Mouse (Mus musculus) stomach, embryonic 15.5 days (tissue): ENCODE results near the gene Prkag2. TPM values are rescaled to one million over a fixed set of nuclear protein-coding genes. Genes with fewer than 3 reads are reported as not detected.
"Not testable (repeated sequence)": the region's sequence is repeated elsewhere in the genome, so short reads cannot be mapped to it uniquely, and the experiment has no call there.

ENCODE experiments used
- ATAC-seq: fragments of 200-750 bp; cut with Nextera tagmentation; 2 replicates; pipeline ENCODE4 v1.8.0; 2017; ENCODE audit warnings: low read depth, moderate number of reproducible peaks, moderate TSS enrichment; ENCODE audit not compliant: insufficient read depth, low FRiP score
- H3K27ac ChIP-seq: fragments of 300-500 bp; sonication (generic); 2 replicates; pipeline ENCODE4 v1.5.1; 2015; ENCODE audit warnings: mild to moderate bottlenecking, inconsistent platforms
- H3K27me3 ChIP-seq: fragments of 300-500 bp; sonication (generic); replicated peaks from 2 replicates; pipeline ENCODE4 v1.6.1; 2015; ENCODE audit warnings: inconsistent platforms
- H3K36me3 ChIP-seq: fragments of 300-500 bp; sonication (generic); 2 replicates; pipeline ENCODE4 v1.6.1; 2015; ENCODE audit warnings: inconsistent platforms
- H3K4me1 ChIP-seq: fragments of 300-500 bp; sonication (generic); 2 replicates; pipeline ENCODE4 v1.6.1; 2015; ENCODE audit warnings: inconsistent platforms
- H3K4me2 ChIP-seq: fragments of 300-500 bp; sonication (generic); 2 replicates; pipeline ENCODE4 v1.6.1; 2015; ENCODE audit warnings: mild to moderate bottlenecking, inconsistent platforms
- H3K4me3 ChIP-seq: fragments of 300-500 bp; sonication (generic); replicated peaks from 2 replicates; pipeline ENCODE4 v1.5.1; 2015; ENCODE audit warnings: inconsistent platforms
- H3K9ac ChIP-seq: fragments of 300-500 bp; sonication (generic); 2 replicates; pipeline ENCODE4 v1.6.1; 2015; ENCODE audit warnings: inconsistent platforms
- H3K9me3 ChIP-seq: fragments of 300-500 bp; sonication (generic); 2 replicates; pipeline ENCODE4 v1.6.1; 2016; ENCODE audit warnings: inconsistent platforms
- WGBS: fragments of 180-500 bp; shearing (Covaris S2); methylation state at CpG from one replicate; pipeline ENCODE4 v1.1.7; 2015; 5-methylcytosine and 5-hydroxymethylcytosine counted together
- polyA plus RNA-seq: library from polyadenylated mRNA; unstranded; fragments of >200 nt; fragmentation: Nextera tagmentation; extraction: Ambion mirVana; gene quantifications from 2 replicates; pipeline ENCODE4 v1.2.1, GENCODE M21; 2015

Prkag2 gene
- polyA plus RNA-seq, 1 experiment from 2014 or later: 41.3 TPM

GRCm38 (mm10) chr5:25085170-25085569 is 15.3 kb downstream of the Prkag2 start:
- Histone ChIP-seq H3K4me3 (no peak overlapping the region), H3K36me3 (no peaks in the 10 kb centered on the region), H3K27ac (no peak overlapping the region), H3K27me3 (no peaks in the 10 kb centered on the region), H3K9me3 (no peaks in the 10 kb centered on the region), H3K4me1 (0 out of 2 replicates have a peak, but pooled peaks cover 4% of the 10 kb centered on the region), H3K9ac (no peak overlapping the region), H3K4me2 (no peak overlapping the region)
- ATAC-seq: no peak
- 82% methylated on average over 10 of the region's 10 CpGs for WGBS

- no peaks in the 10 kb centered on the region for H3K9me3 ChIP-seq
- H3K4me1 ChIP-seq: 0 out of 2 replicates have a peak, but pooled peaks cover 4% of the 10 kb centered on the region
- H3K4me3 ChIP-seq: no peak overlapping the region
- no peaks in the 10 kb centered on the region for H3K36me3 ChIP-seq
- no peak for ATAC-seq
- no peak overlapping the region for H3K9ac ChIP-seq
- H3K27me3 ChIP-seq: no peaks in the 10 kb centered on the region
- WGBS: 41% methylated on average over 7 of the region's 7 CpGs
- no peak overlapping the region for H3K27ac ChIP-seq
- H3K4me2 ChIP-seq: no peak overlapping the region
Observed at GRCm38 (mm10) chr5:25083816-25084215, 16.6 kb downstream of the Prkag2 start.

- Histone ChIP-seq H3K27ac (no peak overlapping the region), H3K9ac (no peak overlapping the region), H3K36me3 (no peaks in the 10 kb centered on the region), H3K4me2 (no peak overlapping the region), H3K9me3 (no peaks in the 10 kb centered on the region), H3K4me1 (0 out of 2 replicates have a peak, but pooled peaks cover 4% of the 10 kb centered on the region), H3K4me3 (no peak overlapping the region), H3K27me3 (no peaks in the 10 kb centered on the region)
- ATAC-seq: 0 out of 2 replicates have a peak, but pooled peaks have one; percentile 27
- 40% methylated on average over 2 of the region's 2 CpGs for whole genome bisulfite sequencing
Observed at GRCm38 (mm10) chr5:25082542-25082941, 17.9 kb downstream of the Prkag2 start.

GRCm38 (mm10) chr5:25081545-25081944 is 18.9 kb downstream of the Prkag2 start:
- Histone ChIP-seq H3K4me1 (no peaks in the 10 kb centered on the region), H3K27ac (no peak overlapping the region), H3K4me2 (no peak overlapping the region), H3K9me3 (no peaks in the 10 kb centered on the region), H3K27me3 (no peaks in the 10 kb centered on the region), H3K9ac (no peak overlapping the region), H3K36me3 (no peaks in the 10 kb centered on the region), H3K4me3 (no peak overlapping the region)
- ATAC-seq: peak; percentile 60; the same call in 1 of the 2 replicates
- WGBS: 60% methylated on average over 16 of the region's 16 CpGs

- Histone ChIP-seq H3K27ac (no peak overlapping the region), H3K9ac (no peak overlapping the region), H3K4me1 (no peaks in the 10 kb centered on the region), H3K36me3 (no peaks in the 10 kb centered on the region), H3K4me3 (no peak overlapping the region), H3K27me3 (no peaks in the 10 kb centered on the region), H3K4me2 (no peak overlapping the region), H3K9me3 (no peaks in the 10 kb centered on the region)
- 64% methylated on average over 3 of the region's 3 CpGs for WGBS
- no peak for ATAC-seq
Observed at GRCm38 (mm10) chr5:25080994-25081393, 19.4 kb downstream of the Prkag2 start.

GRCm38 (mm10) chr5:25080438-25080945 is 19.9 kb downstream of the Prkag2 start:
- H3K9me3 ChIP-seq: no peaks in the 10 kb centered on the region
- H3K4me1 ChIP-seq: no peaks in the 10 kb centered on the region
- H3K27me3 ChIP-seq: no peaks in the 10 kb centered on the region
- no peak overlapping the region for H3K27ac ChIP-seq
- H3K4me3 ChIP-seq: no peak overlapping the region
- WGBS: 88% methylated on average over 9 of the region's 9 CpGs
- no peak overlapping the region for H3K9ac ChIP-seq
- no peak for ATAC-seq
- no peaks in the 10 kb centered on the region for H3K36me3 ChIP-seq
- H3K4me2 ChIP-seq: no peak overlapping the region

- Histone ChIP-seq H3K9ac (no peak overlapping the region), H3K9me3 (no peaks in the 10 kb centered on the region), H3K36me3 (no peaks in the 10 kb centered on the region), H3K4me2 (no peak overlapping the region), H3K4me1 (no peaks in the 10 kb centered on the region), H3K27ac (no peak overlapping the region), H3K4me3 (no peak overlapping the region), H3K27me3 (no peaks in the 10 kb centered on the region)
- no peak for ATAC-seq
- WGBS: 91% methylated on average over 9 of the region's 9 CpGs
Observed at GRCm38 (mm10) chr5:25079766-25080265, 20.6 kb downstream of the Prkag2 start.

GRCm38 (mm10) chr5:25077873-25078651 is 22.4 kb downstream of the Prkag2 start:
- Histone ChIP-seq H3K27me3 (no peaks in the 10 kb centered on the region), H3K4me3 (no peak overlapping the region), H3K4me1 (no peaks in the 10 kb centered on the region), H3K36me3 (no peaks in the 10 kb centered on the region), H3K27ac (no peak overlapping the region), H3K4me2 (no peak overlapping the region), H3K9ac (no peak overlapping the region), H3K9me3 (no peaks in the 10 kb centered on the region)
- 69% methylated on average over 8 of the region's 8 CpGs for WGBS
- no peak for ATAC-seq

GRCm38 (mm10) chr5:25077258-25077657 is 23.2 kb downstream of the Prkag2 start:
- not testable (repeated sequence) for H3K27me3 ChIP-seq, H3K36me3 ChIP-seq, H3K9ac ChIP-seq, H3K4me1 ChIP-seq, H3K27ac ChIP-seq, H3K9me3 ChIP-seq, ATAC-seq, H3K4me3 ChIP-seq, H3K4me2 ChIP-seq
- WGBS: 92% methylated on average over 13 of the region's 13 CpGs

- H3K27me3 ChIP-seq: no peaks in the 10 kb centered on the region
- no peak overlapping the region for H3K27ac ChIP-seq
- H3K4me1 ChIP-seq: no peaks in the 10 kb centered on the region
- no peak overlapping the region for H3K4me3 ChIP-seq
- no peaks in the 10 kb centered on the region for H3K36me3 ChIP-seq
- H3K9me3 ChIP-seq: no peaks in the 10 kb centered on the region
- H3K4me2 ChIP-seq: no peak overlapping the region
- ATAC-seq: no peak
- H3K9ac ChIP-seq: no peak overlapping the region
- WGBS: 69% methylated on average over 4 of the region's 4 CpGs
Observed at GRCm38 (mm10) chr5:25075623-25076022, 24.8 kb downstream of the Prkag2 start.

- H3K9ac ChIP-seq: no peak overlapping the region
- no peaks in the 10 kb centered on the region for H3K36me3 ChIP-seq
- no peaks in the 10 kb centered on the region for H3K27me3 ChIP-seq
- no peak overlapping the region for H3K4me3 ChIP-seq
- H3K4me1 ChIP-seq: peaks cover 30% of the 10 kb centered on the region
- no peak for ATAC-seq
- 60% methylated on average over 5 of the region's 5 CpGs for whole genome bisulfite sequencing
- peak overlapping the region; percentile 26; the same call in 1 of the 2 replicates for H3K27ac ChIP-seq
- H3K9me3 ChIP-seq: no peaks in the 10 kb centered on the region
- no peak overlapping the region for H3K4me2 ChIP-seq
Observed at GRCm38 (mm10) chr5:25069815-25070214, 30.6 kb downstream of the Prkag2 start.

GRCm38 (mm10) chr5:25067122-25067521 is 33.3 kb downstream of the Prkag2 start:
- Histone ChIP-seq H3K9ac (no peak overlapping the region), H3K9me3 (no peaks in the 10 kb centered on the region), H3K27ac (peak overlapping the region; percentile 51), H3K4me1 (peaks cover 36% of the 10 kb centered on the region), H3K36me3 (no peaks in the 10 kb centered on the region), H3K4me3 (no peak overlapping the region), H3K27me3 (no peaks in the 10 kb centered on the region), H3K4me2 (no peak overlapping the region)
- 28% methylated on average over 6 of the region's 6 CpGs for WGBS
- ATAC-seq: peak; percentile 16; the same call in 1 of the 2 replicates
